Mouse (Mus musculus) liver, adult 2 months (tissue): Measurements from ENCODE around the gene Oog4. TPM values are rescaled to one million over a fixed set of nuclear protein-coding genes. Genes with fewer than 3 reads are reported as not detected.
"Not testable (repeated sequence)": the region's sequence is repeated elsewhere in the genome, so short reads cannot be mapped to it uniquely, and the experiment has no call there.

ENCODE experiments used
- DNase-seq: peaks from one replicate; pipeline ENCODE4 v3.0.0-alpha.2; 2011; ENCODE audit warnings: low read depth, low spot score; ENCODE audit errors: extremely low read depth
- H3K27ac ChIP-seq: fragments of 200-500 bp; replicated peaks from 2 replicates; pipeline ENCODE4 v1.5.1; 2012; ENCODE audit warnings: low read depth, mild to moderate bottlenecking, control low read depth, inconsistent platforms, low read length; ENCODE audit not compliant: insufficient read depth
- H3K27me3 ChIP-seq: fragments of 200-500 bp; 2 replicates; pipeline ENCODE4 v1.6.1; 2012; ENCODE audit warnings: mild to moderate bottlenecking, moderate library complexity, low read length, inconsistent platforms; ENCODE audit not compliant: control insufficient read depth, insufficient read depth
- H3K36me3 ChIP-seq: fragments of 200-500 bp; 2 replicates; pipeline ENCODE4 v1.6.1; 2012; ENCODE audit warnings: low read length, inconsistent platforms; ENCODE audit not compliant: control insufficient read depth, insufficient read depth
- H3K4me1 ChIP-seq: fragments of 200-500 bp; 2 replicates; pipeline ENCODE4 v1.6.1; 2011; ENCODE audit warnings: low read length; ENCODE audit not compliant: control insufficient read depth, insufficient read depth
- H3K4me3 ChIP-seq: fragments of 200-500 bp; 2 replicates; pipeline ENCODE4 v1.5.1; 2011; ENCODE audit warnings: low read depth, mild to moderate bottlenecking, control low read depth, low read length, moderate library complexity; ENCODE audit not compliant: insufficient read depth
- H3K79me2 ChIP-seq: fragments of 200-500 bp; 2 replicates; pipeline ENCODE4 v1.6.1; 2012; ENCODE audit warnings: inconsistent platforms, mild to moderate bottlenecking, low read length, moderate library complexity; ENCODE audit not compliant: control insufficient read depth, insufficient read depth
- H3K9ac ChIP-seq: fragments of 200-500 bp; 2 replicates; pipeline ENCODE4 v1.6.1; 2012; ENCODE audit warnings: low read depth, mild to moderate bottlenecking, control low read depth, inconsistent platforms, low read length
- CTCF ChIP-seq: fragments of 200-500 bp; IDR thresholded peaks from 2 replicates; pipeline ENCODE4 v1.5.1; 2011; ENCODE audit warnings: low read depth, low read length, control low read depth
- POLR2A ChIP-seq: fragments of 200-500 bp; IDR thresholded peaks from 2 replicates; pipeline ENCODE4 v1.6.1; 2011; ENCODE audit warnings: low read length, control low read depth; ENCODE audit not compliant: insufficient read depth; ENCODE audit errors: extremely low read depth
- WGBS: fragments of 180-500 bp; shearing (Covaris S2); methylation state at CpG from one replicate; pipeline ENCODE4 v1.1.7; 2018; 5-methylcytosine and 5-hydroxymethylcytosine counted together
- polyA plus RNA-seq: library from polyadenylated mRNA; depleted of rRNA; stranded (reverse); fragments of >200 nt; gene quantifications from 2 replicates; pipeline ENCODE4 v1.2.3, GENCODE M21; 2012; rRNA removed
- total RNA-seq: library from RNA; depleted of rRNA; stranded (reverse); fragments of >200 nt; gene quantifications from 2 replicates; pipeline ENCODE4 v1.2.3, GENCODE M21; 2014; rRNA removed

Oog4 gene
- total RNA-seq: not detected in 2 replicates
- not detected in 2 replicates for polyA plus RNA-seq

DNA sequence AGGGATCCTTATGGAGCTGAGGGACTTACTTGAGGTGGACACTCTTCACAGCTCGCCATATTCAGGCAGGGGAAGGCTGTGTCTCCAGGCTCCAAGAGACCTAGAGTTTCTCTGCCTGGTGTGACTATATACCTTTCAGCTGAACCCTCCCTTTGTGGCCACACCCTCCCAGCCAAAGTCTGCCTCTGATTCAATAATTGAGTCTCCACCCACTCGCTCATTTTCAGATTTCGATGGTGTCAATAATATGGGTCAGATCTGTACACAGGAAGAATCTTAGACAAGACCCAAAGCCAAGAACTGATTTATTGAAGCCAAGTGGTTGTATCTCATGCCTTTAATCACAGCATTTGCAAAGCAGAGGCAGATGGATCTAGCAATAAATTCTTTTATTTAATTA lies at the start of gene Oog4:
Gene Oog4 (minus strand): TSS at position 101 of the 400 bp plus-strand sequence.
- DNase-seq: no peak
- H3K79me2 ChIP-seq: no peaks in the 10 kb centered on the region
- no peak within 1 kb of the TSS for H3K9ac ChIP-seq
- no peaks in the 10 kb centered on the region for H3K36me3 ChIP-seq
- H3K27ac ChIP-seq: no peak within 1 kb of the TSS
- H3K4me1 ChIP-seq: no peaks in the 10 kb centered on the region
- TF ChIP-seq POLR2A: no peak
- no peak for TF ChIP-seq CTCF
- WGBS: 81% methylated on average over 3 of the region's 3 CpGs
- no peak within 1 kb of the TSS for H3K4me3 ChIP-seq
- no peaks in the 10 kb centered on the region for H3K27me3 ChIP-seq

DNA sequence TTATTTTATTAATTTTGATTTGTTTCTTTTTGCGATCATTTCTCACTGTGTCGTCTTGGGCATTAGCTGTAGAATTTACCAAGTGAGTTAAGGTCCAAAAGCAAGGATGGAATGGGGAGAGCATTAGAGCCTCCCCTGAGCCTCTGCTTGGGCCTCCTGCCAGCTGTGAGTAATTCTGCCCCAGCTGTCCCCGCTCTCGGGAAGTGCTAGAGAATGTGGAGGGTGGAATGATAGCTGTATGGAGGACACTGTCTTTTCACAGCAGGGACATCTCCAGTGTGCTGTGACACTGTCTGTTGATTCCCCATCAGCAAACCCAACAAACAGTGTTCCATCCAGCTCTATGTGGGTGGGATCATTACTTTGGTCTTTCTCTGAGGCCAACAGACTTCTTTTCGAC lies 23.4 kb downstream of the Oog4 start:
- H3K9ac ChIP-seq, H3K36me3 ChIP-seq, H3K79me2 ChIP-seq, H3K27ac ChIP-seq, DNase-seq, H3K27me3 ChIP-seq, H3K4me3 ChIP-seq, H3K4me1 ChIP-seq: not testable (repeated sequence)
- 81% methylated on average over 5 of the region's 5 CpGs for WGBS

DNA sequence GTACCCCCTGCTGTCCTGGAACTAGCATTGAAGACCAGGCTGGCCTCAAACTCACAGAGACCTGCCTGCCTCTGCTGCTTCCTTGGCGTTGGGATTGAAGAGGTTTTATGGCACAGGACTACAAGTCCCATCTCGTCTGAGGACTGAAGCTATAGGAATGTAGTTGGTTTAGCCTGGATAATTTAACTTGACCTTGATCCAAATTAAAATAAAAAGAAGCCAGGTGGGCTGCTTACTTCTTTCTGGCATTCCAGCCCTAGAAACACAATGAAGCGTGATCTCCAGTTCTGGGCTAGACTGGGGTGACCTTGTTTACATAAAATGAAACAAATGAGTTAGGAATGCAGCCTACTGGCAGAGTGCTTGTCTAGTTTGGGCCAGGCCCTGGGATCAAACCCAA lies 36.0 kb downstream of the Oog4 start:
- Histone ChIP-seq H3K27me3 (no peaks in the 10 kb centered on the region), H3K4me1 (0 out of 2 replicates have a peak, but pooled peaks cover 2% of the 10 kb centered on the region), H3K79me2 (no peaks in the 10 kb centered on the region), H3K4me3 (no peak overlapping the region), H3K36me3 (peaks cover 33% of the 10 kb centered on the region), H3K9ac (no peak overlapping the region), H3K27ac (no peak overlapping the region)
- 97% methylated on average over 3 of the region's 3 CpGs for WGBS
- DNase-seq: no peak
- TF ChIP-seq CTCF (no peak), POLR2A (no peak)

DNA sequence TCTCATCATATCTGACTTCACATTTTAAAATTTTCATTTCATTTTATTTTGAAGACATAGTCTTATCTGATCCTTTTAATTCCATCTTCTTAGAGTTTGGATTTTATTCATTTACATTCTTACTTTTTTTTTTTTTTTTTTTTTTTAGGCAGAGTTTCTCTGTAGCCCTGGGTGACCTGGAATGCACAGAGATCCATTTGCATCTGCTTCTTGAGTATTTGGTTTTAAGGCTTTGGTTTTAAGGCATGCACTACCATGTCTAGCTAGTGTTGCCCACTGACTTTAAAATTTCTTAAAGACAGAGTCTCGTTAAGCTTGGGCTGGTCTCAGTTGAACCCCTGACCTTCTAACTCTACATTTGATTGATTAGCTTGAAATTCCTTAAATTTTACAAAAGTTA lies 36.5 kb downstream of the Oog4 start:
- WGBS: 98% methylated on average over 1 of the region's 1 CpGs
- TF ChIP-seq CTCF: no peak
- TF ChIP-seq POLR2A: no peak

DNA sequence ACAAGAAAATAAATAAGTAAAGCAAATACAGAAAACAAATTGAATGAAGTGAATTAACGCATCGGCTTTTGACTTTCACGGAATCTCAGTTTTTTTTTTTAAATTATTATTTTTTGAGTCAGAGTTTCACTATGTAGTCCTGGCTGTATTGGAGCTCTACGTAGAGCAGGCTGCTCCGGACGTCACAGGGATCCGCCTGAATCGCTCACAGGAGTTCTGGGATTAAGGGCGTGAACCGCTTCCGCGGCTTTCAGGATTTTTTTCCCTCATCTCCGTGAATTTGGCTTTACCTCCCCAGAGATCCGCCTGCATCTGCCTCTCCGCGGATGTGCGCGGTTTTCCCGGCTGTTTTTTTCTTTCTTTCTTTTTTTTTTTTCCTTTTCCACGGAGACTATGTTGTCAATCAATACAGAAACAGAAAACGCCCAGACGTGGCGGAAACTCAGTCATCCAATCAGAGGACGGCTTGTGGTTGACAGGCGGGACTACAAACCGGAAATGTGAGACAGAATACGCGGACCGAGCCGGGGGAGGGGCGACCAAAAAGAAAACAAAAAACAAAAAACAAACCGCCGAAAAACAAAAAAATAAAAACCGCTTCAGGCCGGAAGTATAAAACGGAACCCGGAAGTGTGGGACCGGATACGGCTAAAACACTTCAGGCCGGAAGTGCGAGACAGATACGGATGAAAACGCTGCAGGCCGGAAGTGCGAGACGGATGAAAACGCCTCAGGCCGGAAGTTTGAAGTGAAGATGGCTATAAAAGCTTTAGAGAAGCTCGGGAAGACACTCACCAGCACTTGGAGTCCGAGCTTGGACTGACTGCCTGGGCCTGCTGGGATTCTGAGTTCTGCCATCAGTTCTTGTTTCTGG lies 37.7 kb downstream of the Oog4 start, which contains the start of gene Pramef8:
Gene Pramef8 (plus strand): TSS at position 208 of the 874 bp plus-strand sequence.
- H3K36me3 ChIP-seq: peaks cover 18% of the 10 kb centered on the region
- peak within 1 kb of the TSS; percentile 93 for H3K27ac ChIP-seq
- peak within 1 kb of the TSS; percentile 67 for H3K4me3 ChIP-seq
- H3K9ac ChIP-seq: peak within 1 kb of the TSS; percentile 63
- under 1% methylated on average over 50 of the region's 50 CpGs for WGBS
- 0 out of 2 replicates have a peak, but pooled peaks cover 2% of the 10 kb centered on the region for H3K4me1 ChIP-seq
- TF ChIP-seq CTCF (no peak), POLR2A (0 out of 2 replicates have a peak, but pooled peaks have one; percentile 22)
- H3K27me3 ChIP-seq: no peaks in the 10 kb centered on the region
- peak; percentile 87 for DNase-seq
- no peaks in the 10 kb centered on the region for H3K79me2 ChIP-seq

More for the DNA sequence above, 36.5 kb downstream of the Oog4 start:
- Histone ChIP-seq H3K36me3 (peaks cover 29% of the 10 kb centered on the region), H3K4me3 (no peak overlapping the region), H3K9ac (no peak overlapping the region), H3K27ac (no peak overlapping the region), H3K4me1 (0 out of 2 replicates have a peak, but pooled peaks cover 2% of the 10 kb centered on the region), H3K27me3 (no peaks in the 10 kb centered on the region), H3K79me2 (no peaks in the 10 kb centered on the region)
- DNase-seq: no peak

DNA sequence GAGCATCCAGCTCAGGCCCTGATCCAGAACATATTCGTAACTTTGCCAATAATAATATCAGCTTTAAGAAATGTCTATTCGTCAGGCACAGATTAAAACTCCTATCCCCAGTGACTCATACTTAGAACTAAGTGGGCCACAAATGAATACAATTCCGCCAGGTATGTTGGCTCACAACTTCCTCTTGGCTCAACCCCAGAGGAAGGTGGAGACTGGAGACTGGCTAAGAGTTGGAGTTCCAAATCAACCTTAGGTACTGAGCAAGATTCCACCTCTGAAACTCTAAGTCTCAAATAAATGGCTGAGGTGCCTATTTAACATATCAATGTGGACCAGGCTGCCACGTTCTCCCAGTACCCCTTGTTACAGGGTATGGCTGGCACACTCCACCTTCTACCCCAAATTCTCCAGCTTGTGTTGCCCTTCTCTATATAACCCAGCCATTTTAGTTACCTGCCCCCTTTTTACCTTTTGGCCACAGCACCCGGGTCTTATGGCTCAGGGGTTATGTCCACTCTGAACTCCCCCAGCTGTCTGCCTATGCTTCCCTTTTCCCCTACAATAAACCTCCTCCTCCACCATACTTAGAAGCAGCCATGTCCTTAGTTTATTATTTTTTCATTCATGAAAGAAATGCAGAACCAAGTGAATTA lies 38.4 kb downstream of the Oog4 start:
- DNase-seq: no peak
- Histone ChIP-seq H3K27ac (no peak overlapping the region), H3K4me1 (0 out of 2 replicates have a peak, but pooled peaks cover 2% of the 10 kb centered on the region), H3K4me3 (peak overlapping the region; percentile 67; the same call in 1 of the 2 replicates), H3K9ac (no peak overlapping the region), H3K36me3 (peaks cover 11% of the 10 kb centered on the region), H3K79me2 (no peaks in the 10 kb centered on the region), H3K27me3 (no peaks in the 10 kb centered on the region)
- TF ChIP-seq CTCF: no peak
- TF ChIP-seq POLR2A: no peak
- WGBS: 75% methylated on average over 5 of the region's 5 CpGs
